Mouse (Mus musculus): ENCODE results near the gene Kdm4a.

The Kdm4a gene

GRCm38 (mm10) chr4:118154889-118155288 lies 25.0 kb downstream of the Kdm4a start:
- no peak for DNase-seq

- no peak for DNase-seq
Observed at GRCm38 (mm10) chr4:118152020-118152785, 27.6 kb downstream of the Kdm4a start.

- no peak for DNase-seq
Observed at GRCm38 (mm10) chr4:118150804-118151203, 29.0 kb downstream of the Kdm4a start.

GRCm38 (mm10) chr4:118149956-118150680 lies 29.7 kb downstream of the Kdm4a start:
- DNase-seq, result no peak

GRCm38 (mm10) chr4:118149055-118149576 lies 30.7 kb downstream of the Kdm4a start:
- DNase-seq, result no peak

- DNase-seq, result no peak
Observed at GRCm38 (mm10) chr4:118148317-118148687, 31.5 kb downstream of the Kdm4a start.

GRCm38 (mm10) chr4:118147547-118148316 lies 32.1 kb downstream of the Kdm4a start:
- DNase-seq, result no peak

- DNase-seq, result no peak
Observed at GRCm38 (mm10) chr4:118147090-118147489, 32.8 kb downstream of the Kdm4a start.

GRCm38 (mm10) chr4:118144324-118144723 lies 35.5 kb downstream of the Kdm4a start:
- no peak for DNase-seq

GRCm38 (mm10) chr4:118143679-118144078 lies 36.2 kb downstream of the Kdm4a start:
- DNase-seq, result no peak

- no peak for DNase-seq
Observed at GRCm38 (mm10) chr4:118141511-118141910, 38.3 kb downstream of the Kdm4a start.

GRCm38 (mm10) chr4:118138891-118139290 lies 41.0 kb downstream of the Kdm4a start:
- DNase-seq, result peak; percentile 60

- no peak for DNase-seq
Observed at GRCm38 (mm10) chr4:118137857-118138256, 42.0 kb downstream of the Kdm4a start.

- no peak for DNase-seq
Observed at GRCm38 (mm10) chr4:118137311-118137710, 42.5 kb downstream of the Kdm4a start.

GRCm38 (mm10) chr4:118135414-118135813 lies 44.4 kb downstream of the Kdm4a start:
- DNase-seq, result no peak

GRCm38 (mm10) chr4:118134485-118135365 lies 45.1 kb downstream of the Kdm4a start, which contains the start of gene St3gal3:
Gene St3gal3, minus strand, starts transcription at chr4:118134914.
- DNase-seq, result peak; percentile 99

- DNase-seq, result no peak
Observed at GRCm38 (mm10) chr4:118131329-118131728, 48.5 kb downstream of the Kdm4a start.

GRCm38 (mm10) chr4:118123030-118123704 lies 56.7 kb downstream of the Kdm4a start:
- DNase-seq, result no peak

GRCm38 (mm10) chr4:118122078-118122477 lies 57.8 kb downstream of the Kdm4a start:
- no peak for DNase-seq

GRCm38 (mm10) chr4:118117565-118117964 lies 62.3 kb downstream of the Kdm4a start:
- DNase-seq, result no peak

GRCm38 (mm10) chr4:118116098-118116497 lies 63.7 kb downstream of the Kdm4a start:
- DNase-seq, result no peak

GRCm38 (mm10) chr4:118115132-118115531 lies 64.7 kb downstream of the Kdm4a start:
- DNase-seq, result no peak
